Mouse (Mus musculus): ENCODE results near the gene Asb3. TPM values are rescaled to one million over a fixed set of nuclear protein-coding genes. Genes with fewer than 3 reads are reported as not detected.
"Not testable (repeated sequence)": the region's sequence is repeated elsewhere in the genome, so short reads cannot be mapped to it uniquely, and the experiment has no call there.

The Asb3 gene
- total RNA-seq, 2 experiments from 2014 or later = 9.4 to 13.8 TPM

- DNase-seq = no peak
Measured at GRCm38 (mm10) chr11:31000028-31000427, 114.8 kb downstream of the Asb3 start.

- peak; percentile 7 for DNase-seq
Measured at GRCm38 (mm10) chr11:31001169-31001908, 116.1 kb downstream of the Asb3 start.

DNA sequence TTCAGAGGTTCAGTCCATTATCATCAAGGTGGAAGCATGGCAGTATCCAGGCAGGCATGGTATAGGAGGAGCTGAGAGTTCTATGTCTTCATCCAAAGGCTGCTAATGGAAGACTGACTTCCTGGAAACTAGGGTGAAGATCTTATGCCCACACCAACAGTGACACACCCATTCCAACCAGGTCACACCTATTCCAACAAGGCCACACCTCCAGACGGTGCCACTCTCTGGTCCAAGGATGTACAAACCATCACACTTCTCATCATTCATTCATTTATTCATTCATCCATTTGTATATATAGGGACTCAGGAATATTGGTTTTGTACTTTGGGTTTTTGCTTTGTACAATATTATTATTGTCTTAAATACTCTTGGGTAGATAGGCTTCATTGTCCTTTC lies 124.5 kb downstream of the Asb3 start:
- not testable (repeated sequence) for DNase-seq

GRCm38 (mm10) chr11:31017466-31017865 lies 132.2 kb downstream of the Asb3 start:
- DNase-seq = not testable (repeated sequence)

DNA sequence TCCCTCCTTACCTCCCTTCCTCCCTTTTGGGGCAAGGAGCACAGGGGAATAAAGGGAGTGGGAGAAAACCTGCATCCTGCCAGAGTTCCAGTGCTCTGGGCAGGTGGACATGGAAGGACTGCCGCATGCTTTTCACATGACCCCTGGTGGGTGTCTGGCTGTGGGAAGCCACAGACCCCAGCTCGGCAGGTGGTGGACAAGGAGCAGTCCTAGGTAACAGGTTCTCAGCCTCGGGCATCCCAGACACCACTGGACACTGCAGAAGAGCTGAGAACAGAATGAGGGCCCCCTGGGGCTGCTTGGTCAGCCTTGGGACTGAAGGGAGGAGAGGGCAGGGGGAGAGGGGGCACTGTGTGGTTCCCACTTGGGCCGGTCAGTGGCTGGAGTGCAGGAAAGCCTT lies 149.7 kb downstream of the Asb3 start:
- no peak for DNase-seq

DNA sequence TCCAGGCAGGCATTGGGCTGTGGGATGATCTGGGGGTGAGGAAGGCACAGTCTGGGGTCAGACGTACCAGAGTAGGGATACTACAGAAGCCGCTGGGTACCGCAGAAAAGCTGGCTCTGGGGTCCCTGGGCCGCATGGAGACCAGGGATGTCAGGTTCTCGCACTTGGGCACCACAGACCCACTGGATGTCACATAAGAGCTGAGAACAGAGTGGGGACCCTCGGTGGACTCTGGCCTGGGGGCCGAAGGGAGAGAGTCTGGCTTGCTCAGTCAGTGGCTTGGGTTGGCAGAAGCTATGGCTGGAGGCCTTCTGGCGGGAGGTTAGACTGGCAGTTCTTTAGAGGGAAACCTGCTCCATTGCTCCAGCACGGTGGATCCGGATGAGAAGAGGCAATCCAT lies 204.8 kb downstream of the Asb3 start:
- DNase-seq = no peak

- DNase-seq = no peak
Measured at GRCm38 (mm10) chr11:31090478-31090978, 205.3 kb downstream of the Asb3 start.

- not testable (repeated sequence) for DNase-seq
Measured at GRCm38 (mm10) chr11:31099519-31099918, 214.3 kb downstream of the Asb3 start.

GRCm38 (mm10) chr11:31102188-31102587 lies 217.0 kb downstream of the Asb3 start:
- no peak for DNase-seq

DNA sequence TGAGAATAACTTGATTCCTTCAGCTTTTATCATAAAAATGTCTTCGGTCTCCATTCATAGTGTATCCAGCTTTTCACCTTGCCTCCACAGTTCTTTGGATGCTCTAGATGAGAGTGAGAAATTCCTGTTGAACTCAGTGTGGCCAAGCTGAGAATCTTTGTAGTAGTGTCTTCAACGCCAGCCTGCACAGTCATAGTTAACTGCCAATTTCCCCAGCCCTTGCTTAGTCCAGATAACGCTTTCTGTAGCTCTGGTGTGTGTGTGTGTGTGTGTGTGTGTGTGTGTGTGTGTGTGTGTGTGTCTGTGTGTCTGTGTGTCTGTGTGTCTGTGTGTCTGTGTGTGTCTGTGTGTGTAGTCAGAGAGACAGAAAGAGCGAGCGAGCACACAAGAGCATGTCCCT lies 220.1 kb downstream of the Asb3 start:
- no peak for DNase-seq

DNA sequence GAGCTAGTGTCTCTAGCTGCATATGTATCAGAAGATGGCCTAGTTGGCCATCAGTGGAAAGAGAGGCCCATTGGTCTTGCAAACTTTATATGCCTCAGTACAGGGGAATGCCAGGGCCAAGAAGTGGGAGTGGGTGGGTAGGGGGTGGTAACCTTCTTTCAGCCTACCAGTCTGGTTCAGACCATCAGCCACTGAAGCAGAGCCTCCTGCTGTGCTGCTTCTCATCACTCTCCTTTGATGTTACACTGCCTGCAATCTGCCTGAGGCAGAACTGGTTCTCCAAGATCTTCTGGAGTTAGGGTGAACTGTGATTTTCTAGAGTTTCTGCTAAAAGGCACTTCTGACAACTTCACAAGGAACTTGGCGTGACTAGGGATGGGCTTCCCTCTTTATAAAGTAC lies 241.7 kb downstream of the Asb3 start:
- not testable (repeated sequence) for DNase-seq

DNA sequence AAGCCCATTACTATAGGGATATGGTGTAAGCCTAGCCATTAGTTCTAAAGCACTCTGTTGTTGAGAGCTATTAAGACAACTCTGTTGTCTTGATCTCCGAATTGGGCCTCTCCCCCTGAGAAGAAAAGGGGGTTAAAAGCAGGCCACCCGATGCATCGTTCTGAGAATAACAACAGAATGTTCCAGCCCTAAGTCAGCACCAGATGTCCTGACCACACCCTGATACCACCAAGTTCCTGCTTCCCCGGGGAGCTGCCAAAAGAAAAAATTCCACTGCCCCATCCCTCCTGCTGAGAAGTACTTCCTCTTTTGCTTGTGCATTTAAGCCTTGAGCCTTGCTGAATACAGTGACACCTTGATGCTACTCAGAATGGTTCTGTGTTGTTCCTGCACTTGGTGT lies 248.5 kb downstream of the Asb3 start:
- not testable (repeated sequence) for DNase-seq

DNA sequence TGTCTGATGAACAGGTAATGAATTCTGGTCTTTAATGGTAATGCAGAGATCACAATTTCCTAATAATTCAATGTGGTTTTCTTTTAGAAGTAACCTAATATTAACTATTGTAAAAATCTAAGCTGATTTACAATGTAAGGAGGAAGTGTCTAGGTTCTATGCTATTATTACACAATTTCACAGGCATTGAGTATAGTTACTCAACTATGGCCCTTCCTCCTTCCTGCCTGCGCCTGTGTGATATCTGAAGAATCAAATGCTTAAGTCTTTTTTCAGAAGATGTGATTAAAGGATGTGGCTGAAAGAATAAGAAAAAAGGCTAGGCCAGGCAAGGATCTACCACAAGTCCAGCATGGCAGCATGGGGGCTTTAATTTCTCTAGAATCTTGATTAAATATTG lies 249.6 kb downstream of the Asb3 start:
- DNase-seq = not testable (repeated sequence)

GRCm38 (mm10) chr11:31138394-31138793 lies 253.2 kb downstream of the Asb3 start:
- not testable (repeated sequence) for DNase-seq

Other genes with a start within 250 kb of the Asb3 start
- gene Acyp2, start 235.8 kb upstream of the Asb3 start, total RNA-seq (2021) = 10 to 100 TPM; 41.0 to 42.2 TPM
- 10 to 100 TPM; 56.9 to 72.2 TPM for gene Psme4, start 113.7 kb upstream of the Asb3 start, total RNA-seq (2021)
- gene Gpr75, start 58 bp upstream of the Asb3 start, total RNA-seq (2021) = under 1 TPM; 0.69 to 0.97 TPM
- gene Erlec1, start 68.9 kb downstream of the Asb3 start, total RNA-seq (2021) = 10 to 100 TPM; 54.5 to 59.6 TPM
- gene Chac2, start 100.9 kb downstream of the Asb3 start, total RNA-seq (2021) = 10 to 100 TPM; 12.3 to 13.7 TPM